Mouse (Mus musculus) hindbrain, embryonic 11.5 days (tissue): ENCODE results near the gene Ppp1cc. TPM values are rescaled to one million over a fixed set of nuclear protein-coding genes. Genes with fewer than 3 reads are reported as not detected.

Experiments used
- ATAC-seq: fragments of 200-750 bp; cut with Nextera tagmentation; 2 replicates; pipeline ENCODE4 v1.8.0; 2017; ENCODE audit warnings: mild to moderate bottlenecking, moderate TSS enrichment, moderate library complexity; ENCODE audit not compliant: low FRiP score
- DNase-seq: peaks from one replicate; pipeline ENCODE4 v3.0.0-alpha.2; 2015; ENCODE audit warnings: low spot score
- H3K27ac ChIP-seq: fragments of 300-500 bp; sonication (generic); 2 replicates; pipeline ENCODE4 v1.5.1; 2014; ENCODE audit warnings: mild to moderate bottlenecking, low read depth, low read length
- H3K27me3 ChIP-seq: fragments of 300-500 bp; sonication (generic); 2 replicates; pipeline ENCODE4 v1.6.1; 2014; ENCODE audit warnings: mild to moderate bottlenecking, low read length, moderate library complexity, mixed read lengths; ENCODE audit not compliant: control insufficient read depth, insufficient read depth
- H3K36me3 ChIP-seq: fragments of 300-500 bp; sonication (generic); 2 replicates; pipeline ENCODE4 v1.6.1; 2014; ENCODE audit warnings: mild to moderate bottlenecking, low read length, moderate library complexity, mixed read lengths; ENCODE audit not compliant: control insufficient read depth, insufficient read depth
- H3K4me1 ChIP-seq: fragments of 300-500 bp; sonication (generic); replicated peaks from 2 replicates; pipeline ENCODE4 v1.6.1; 2014; ENCODE audit warnings: low read length, mixed read lengths; ENCODE audit not compliant: control insufficient read depth, insufficient read depth
- H3K4me2 ChIP-seq: fragments of 300-500 bp; sonication (generic); replicated peaks from 2 replicates; pipeline ENCODE4 v1.6.1; 2014; ENCODE audit warnings: mild to moderate bottlenecking, low read depth, low read length
- H3K4me3 ChIP-seq: fragments of 300-500 bp; sonication (generic); 2 replicates; pipeline ENCODE4 v1.5.1; 2014; ENCODE audit warnings: low read depth, low read length
- H3K9ac ChIP-seq: fragments of 300-500 bp; sonication (generic); 2 replicates; pipeline ENCODE4 v1.6.1; 2014; ENCODE audit warnings: low read depth, low read length
- H3K9me3 ChIP-seq: fragments of 300-500 bp; sonication (generic); 2 replicates; pipeline ENCODE4 v1.6.1; 2016; ENCODE audit warnings: low read length; ENCODE audit not compliant: control insufficient read depth
- WGBS: fragments of 180-500 bp; shearing (Covaris S2); extraction: QIAGEN DNeasy Blood & Tissue Kit; methylation state at CpG from one replicate; pipeline ENCODE4 v1.1.7; 2014; 5-methylcytosine and 5-hydroxymethylcytosine counted together
- polyA plus RNA-seq: library from polyadenylated mRNA; unstranded; fragments of >200 nt; fragmentation: Nextera tagmentation; extraction: Ambion mirVana; gene quantifications from 2 replicates; pipeline ENCODE4 v1.2.1, GENCODE M21; 2014

Ppp1cc gene
- polyA plus RNA-seq, 1 experiment from 2014 or later, result 305 TPM

GRCm38 (mm10) chr5:122221085-122221484, 63.0 kb downstream of the Ppp1cc start:
- DNase-seq, result no peak
- ATAC-seq, result no peak
- H3K9me3 ChIP-seq, result no peaks in the 10 kb centered on the region
- no peaks in the 10 kb centered on the region for H3K4me1 ChIP-seq
- H3K4me2 ChIP-seq, result no peak overlapping the region
- H3K27ac ChIP-seq, result no peak overlapping the region
- H3K9ac ChIP-seq, result no peak overlapping the region
- no peak overlapping the region for H3K4me3 ChIP-seq
- H3K36me3 ChIP-seq, result no peaks in the 10 kb centered on the region
- H3K27me3 ChIP-seq, result no peaks in the 10 kb centered on the region
- WGBS, result 92% methylated on average over 4 of the region's 4 CpGs

- H3K4me1 ChIP-seq, result no peaks in the 10 kb centered on the region
- no peak overlapping the region for H3K27ac ChIP-seq
- DNase-seq (no peak), ATAC-seq (no peak)
- H3K4me2 ChIP-seq, result no peak overlapping the region
- H3K9ac ChIP-seq, result no peak overlapping the region
- no peak overlapping the region for H3K4me3 ChIP-seq
- 86% methylated on average over 2 of the region's 2 CpGs for WGBS
- no peaks in the 10 kb centered on the region for H3K27me3 ChIP-seq
- H3K9me3 ChIP-seq, result no peaks in the 10 kb centered on the region
- no peaks in the 10 kb centered on the region for H3K36me3 ChIP-seq
Observed at GRCm38 (mm10) chr5:122224291-122224690, 66.2 kb downstream of the Ppp1cc start.

Other genes with a start within 250 kb of the Ppp1cc start
- 13.7 and 17.4 TPM in 2 replicates for gene Cux2, start 108.2 kb upstream of the Ppp1cc start, polyA plus RNA-seq
- 0.77 and 1.2 TPM in 2 replicates for gene Myl2, start 57.3 kb upstream of the Ppp1cc start, polyA plus RNA-seq
- not detected in 2 replicates for gene Ccdc63, start 17.5 kb upstream of the Ppp1cc start, polyA plus RNA-seq
- 5.0 and 6.1 TPM in 2 replicates for gene Hvcn1, start 48.5 kb downstream of the Ppp1cc start, polyA plus RNA-seq
- gene Tctn1, start 106.2 kb downstream of the Ppp1cc start, polyA plus RNA-seq, result 4.4 and 5.6 TPM in 2 replicates
- gene Pptc7, start 126.1 kb downstream of the Ppp1cc start, polyA plus RNA-seq, result 8.1 and 8.4 TPM in 2 replicates
- 7.4 and 10.7 TPM in 2 replicates for gene Rad9b, start 196.0 kb downstream of the Ppp1cc start, polyA plus RNA-seq
- 220 and 231 TPM in 2 replicates for gene Vps29, start 196.1 kb downstream of the Ppp1cc start, polyA plus RNA-seq
- gene Gpn3, start 213.6 kb downstream of the Ppp1cc start, polyA plus RNA-seq, result 63.5 and 68.1 TPM in 2 replicates
- 119 and 123 TPM in 2 replicates for gene Fam216a, start 214.1 kb downstream of the Ppp1cc start, polyA plus RNA-seq
- 53.8 and 68.9 TPM in 2 replicates for gene Arpc3, start 233.6 kb downstream of the Ppp1cc start, polyA plus RNA-seq